Mouse (Mus musculus) heart, adult 9 months (tissue): ENCODE measurements around the gene Tfap2a.

Source experiments
- DNase-seq, 2 experiments: peaks; one replicate each; pipeline ENCODE4 v3.0.0; 2022; ENCODE audit warnings: low spot score in 2 of 2

The Tfap2a gene

DNA sequence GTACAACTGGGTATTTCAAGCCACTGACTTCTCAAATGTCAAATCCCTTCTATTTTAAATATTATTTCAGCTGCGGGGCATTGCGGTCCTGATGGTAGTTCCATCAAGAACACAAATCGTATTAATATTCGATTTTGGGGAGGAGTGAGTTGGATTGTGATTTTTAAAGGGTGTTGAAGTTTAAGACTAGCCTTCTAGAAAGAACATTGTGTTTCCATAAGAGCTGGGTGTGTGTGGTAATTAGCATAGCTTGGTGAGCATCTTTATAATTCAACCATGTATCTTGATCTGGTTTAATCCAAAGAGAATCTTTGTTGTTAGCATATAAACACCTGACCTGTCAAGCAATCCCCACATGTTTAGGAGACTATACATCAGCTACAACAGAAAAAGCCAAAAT lies 24.9 kb downstream of the Tfap2a start:
- no peak for DNase-seq

DNA sequence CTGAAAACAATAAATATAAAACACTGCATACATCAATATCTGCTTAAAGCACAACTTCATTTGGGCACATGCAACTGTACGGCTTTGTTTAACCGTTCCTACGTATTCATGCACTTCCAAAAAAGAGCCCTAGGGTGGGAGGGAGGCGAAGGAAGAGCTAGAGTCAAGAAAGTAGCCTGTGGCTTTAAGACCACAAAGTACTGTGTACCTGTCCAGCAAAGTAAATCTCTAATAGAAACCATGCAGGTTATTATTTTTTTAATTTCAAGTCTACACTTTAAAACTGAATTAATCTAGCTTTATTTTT lies 25.7 kb downstream of the Tfap2a start:
- DNase-seq = no peak

GRCm38 (mm10) chr13:40711661-40712525 lies 26.3 kb downstream of the Tfap2a start:
- no peak for DNase-seq

DNA sequence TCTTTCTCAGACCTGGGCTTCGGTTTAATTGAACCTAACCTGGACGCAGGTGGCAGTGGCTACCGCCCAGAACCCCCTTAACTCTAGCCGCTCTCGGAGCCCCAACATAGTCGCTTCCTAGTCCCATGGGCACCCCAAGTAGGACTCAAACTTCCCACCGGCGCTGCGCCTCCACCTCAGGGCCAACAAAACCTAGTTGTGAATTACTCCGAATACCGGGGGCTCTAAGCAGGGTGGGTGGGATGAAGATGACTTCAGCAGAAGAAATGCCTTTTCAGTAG lies 28.2 kb downstream of the Tfap2a start:
- no peak for DNase-seq

DNA sequence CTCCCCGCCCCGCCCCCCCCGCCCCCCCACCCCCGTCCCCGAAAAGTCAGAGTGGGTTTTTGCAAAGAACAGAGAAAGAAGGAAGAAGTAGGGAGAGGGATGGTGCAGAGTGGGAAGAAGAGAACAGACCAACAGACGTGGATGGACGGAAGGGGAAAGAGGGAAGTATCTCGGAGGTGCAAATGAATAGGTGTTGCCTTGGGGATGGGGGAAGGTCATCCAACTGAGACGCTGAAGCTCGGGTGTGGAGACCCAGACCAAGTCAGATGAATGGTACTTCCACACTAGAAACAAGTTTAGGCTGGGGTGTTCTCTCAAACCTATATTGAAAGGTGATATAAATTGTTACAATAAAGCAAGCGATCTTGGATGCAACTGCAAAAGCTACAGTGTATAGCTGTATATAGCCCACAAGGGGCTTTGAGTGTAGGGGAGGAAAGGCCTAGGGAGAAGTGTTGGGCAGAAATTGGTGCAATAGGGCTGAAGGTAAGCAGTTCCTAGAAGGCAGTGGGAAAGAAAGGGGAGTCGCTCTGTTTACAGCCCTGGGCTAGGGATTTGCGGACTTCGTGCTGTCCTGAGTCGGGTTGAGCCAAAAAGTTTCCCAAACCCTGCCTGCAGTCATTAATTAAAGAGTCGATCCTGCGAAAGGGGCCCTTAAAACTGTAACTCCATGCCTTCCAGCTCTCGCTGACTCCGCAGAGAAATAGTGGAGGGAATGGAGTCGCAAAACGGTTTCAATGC lies 28.7 kb downstream of the Tfap2a start:
- no peak for DNase-seq

- no peak for DNase-seq
Measured at GRCm38 (mm10) chr13:40708913-40709312, 29.3 kb downstream of the Tfap2a start.

DNA sequence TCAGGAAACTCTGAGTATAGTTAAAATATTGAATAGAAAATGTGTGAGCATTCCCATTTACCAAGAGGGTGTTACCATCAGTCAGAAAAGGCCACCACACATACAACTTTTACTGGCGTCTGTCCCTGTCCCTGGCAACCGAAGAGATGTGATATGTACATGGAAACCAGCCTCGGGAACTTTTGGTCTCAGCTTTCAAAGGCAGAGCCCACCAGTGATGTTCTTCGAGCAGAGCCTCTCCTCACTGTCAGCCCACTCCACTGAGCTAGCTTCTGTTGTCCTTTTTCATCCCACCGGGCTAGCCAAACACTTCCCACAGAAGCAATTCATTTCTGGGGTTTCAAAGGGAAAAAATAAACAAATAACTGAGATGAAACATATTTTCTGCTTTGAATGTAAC lies 29.9 kb downstream of the Tfap2a start:
- no peak for DNase-seq

DNA sequence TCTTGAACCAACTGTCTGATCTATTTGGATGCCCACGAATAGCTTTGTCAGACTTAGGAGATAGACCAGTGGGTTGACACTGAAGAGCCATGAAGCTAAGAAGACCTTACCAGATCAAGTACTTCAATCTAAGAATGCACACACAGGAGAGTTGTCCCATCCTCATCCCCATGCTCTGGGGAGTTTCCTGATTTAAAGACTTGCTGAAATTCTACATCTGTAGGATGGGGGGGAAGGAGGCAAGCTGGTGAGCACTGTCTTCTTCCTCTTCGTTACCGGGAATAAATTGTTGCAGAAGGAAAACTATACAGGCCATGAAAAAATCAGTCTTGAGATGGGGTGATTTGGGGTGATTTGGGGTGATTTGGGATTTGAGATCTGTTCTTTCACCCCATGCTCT lies 30.5 kb downstream of the Tfap2a start:
- no peak for DNase-seq

DNA sequence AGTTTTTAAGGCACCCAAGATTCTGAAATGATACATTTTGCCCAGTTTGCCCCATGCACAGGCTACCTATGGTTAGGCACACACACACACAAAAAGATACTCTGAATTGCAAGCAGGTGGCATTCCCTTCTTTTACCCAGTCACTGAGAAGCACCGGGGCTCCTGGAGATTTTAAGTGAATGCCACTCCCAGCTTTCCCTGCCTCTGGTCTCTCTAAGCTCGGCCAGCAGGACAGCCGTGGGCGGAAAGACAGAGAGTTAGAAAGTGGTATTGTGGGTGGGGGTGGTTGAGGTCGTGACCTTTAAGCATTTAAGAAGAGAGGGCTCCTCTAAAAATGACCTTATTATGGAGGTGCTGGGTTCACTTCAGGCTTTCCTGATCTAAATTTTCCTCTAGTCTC lies 31.6 kb downstream of the Tfap2a start:
- no peak for DNase-seq

DNA sequence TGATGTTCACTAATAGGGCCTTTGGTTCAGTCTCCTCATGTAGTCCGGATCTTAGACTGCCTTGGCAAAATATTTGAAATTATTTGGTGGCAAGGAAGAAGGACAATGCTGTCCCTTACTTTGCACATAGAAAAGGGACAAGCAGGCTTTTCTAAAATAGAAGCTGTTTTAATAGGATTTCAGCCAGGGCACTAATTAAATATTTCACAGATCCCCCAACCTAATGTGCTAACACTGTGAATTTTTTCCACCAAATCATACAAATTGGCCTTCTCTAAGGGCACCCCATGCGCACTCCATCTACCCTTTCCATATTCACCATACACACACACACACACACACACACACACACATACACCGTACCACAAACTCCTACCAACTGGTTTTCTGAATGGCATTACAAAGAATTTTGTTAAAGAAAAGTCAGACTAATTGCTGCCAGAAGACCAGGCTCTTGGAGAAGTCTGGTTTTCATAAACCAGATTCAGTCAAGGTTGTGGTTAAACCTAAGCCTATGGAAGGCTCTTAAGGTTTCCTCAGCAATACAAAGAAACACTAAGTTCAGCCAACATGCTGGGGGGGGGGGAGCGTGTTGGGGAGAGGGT lies 32.3 kb downstream of the Tfap2a start:
- DNase-seq = no peak

GRCm38 (mm10) chr13:40704864-40705455 lies 33.2 kb downstream of the Tfap2a start:
- DNase-seq = no peak

- DNase-seq = no peak
Measured at GRCm38 (mm10) chr13:40703982-40704501, 34.1 kb downstream of the Tfap2a start.

- no peak for DNase-seq
Measured at GRCm38 (mm10) chr13:40703123-40703797, 34.9 kb downstream of the Tfap2a start.

DNA sequence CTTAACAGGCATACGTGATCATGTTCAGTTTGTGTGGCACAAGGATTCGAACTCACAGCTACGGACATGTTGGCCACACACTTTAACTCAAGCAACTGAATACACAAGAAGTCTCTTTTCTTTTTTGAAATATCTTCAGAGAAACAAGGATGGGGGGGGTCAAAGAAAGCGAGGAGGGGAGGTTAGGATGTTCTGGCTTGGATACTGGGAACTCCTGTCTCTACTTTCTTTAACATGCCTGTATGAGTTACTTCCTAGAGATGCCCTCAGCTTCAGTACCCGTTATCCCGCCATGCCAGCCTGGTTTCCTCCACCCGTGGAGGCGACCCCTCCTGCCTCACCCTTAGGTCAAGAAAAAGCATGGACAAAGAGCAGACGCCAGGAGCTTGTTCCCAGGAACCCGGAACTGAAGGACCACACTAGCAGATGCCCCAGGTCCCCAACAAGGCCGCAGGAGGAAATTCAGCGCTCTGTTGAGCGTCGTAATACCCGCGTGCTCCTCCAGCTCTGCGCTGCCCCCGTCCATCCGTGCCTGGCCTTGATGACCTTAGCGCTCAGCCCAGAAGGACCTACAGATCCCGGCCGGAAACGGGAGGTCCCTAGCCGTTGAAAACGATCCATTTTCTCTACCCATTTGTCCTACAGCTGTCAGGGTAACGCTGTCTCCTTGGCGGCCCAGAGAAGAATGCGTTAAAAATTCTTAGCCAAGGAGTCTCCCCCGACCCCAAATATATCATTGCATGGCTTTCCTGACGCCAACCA lies 35.6 kb downstream of the Tfap2a start:
- no peak for DNase-seq

DNA sequence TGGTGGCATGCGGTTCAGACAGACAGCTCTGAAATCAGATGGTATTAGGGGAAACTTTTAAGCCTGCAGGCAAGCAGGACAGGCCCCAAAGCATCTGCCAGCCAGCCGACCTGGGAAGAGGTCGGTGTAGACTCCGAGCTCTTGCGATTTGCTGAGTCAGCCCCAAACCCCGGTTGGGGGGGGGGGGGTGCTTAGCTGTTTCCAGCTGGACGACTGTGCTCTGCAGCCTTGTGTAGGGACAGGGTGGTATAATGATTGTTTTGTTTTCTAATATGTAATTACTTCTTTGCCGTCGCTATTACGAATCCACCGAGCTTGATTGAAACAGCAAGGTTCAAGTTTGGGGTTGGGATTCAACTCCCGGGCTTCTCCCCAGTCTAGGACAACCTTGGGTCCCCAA lies 36.5 kb downstream of the Tfap2a start:
- no peak for DNase-seq

GRCm38 (mm10) chr13:40685790-40686189 lies 52.4 kb downstream of the Tfap2a start:
- no peak for DNase-seq

DNA sequence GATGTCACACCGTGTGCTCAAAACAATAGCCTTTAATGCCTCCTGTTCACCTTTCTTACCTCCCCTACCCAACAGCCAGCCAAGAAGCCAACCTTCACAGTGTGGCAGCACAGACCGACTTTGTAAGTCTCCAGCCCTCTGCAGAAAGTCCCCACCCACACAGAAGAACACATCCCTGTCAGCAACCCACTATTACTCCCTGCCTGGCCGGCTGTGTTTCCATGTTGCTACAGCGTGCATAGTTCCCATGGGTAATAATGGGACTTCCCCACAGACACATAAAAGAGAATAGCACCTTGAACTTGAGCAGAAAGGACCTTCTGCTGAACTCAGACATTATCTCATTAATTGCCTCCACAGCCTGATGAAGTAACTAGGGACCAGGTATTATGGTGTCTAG lies 61.4 kb downstream of the Tfap2a start:
- no peak for DNase-seq
